Mouse (Mus musculus): Measurements from ENCODE around the gene Ddx49. TPM values are rescaled to one million over a fixed set of nuclear protein-coding genes. Genes with fewer than 3 reads are reported as not detected.

Gene Ddx49
- total RNA-seq, 2 experiments from 2014 or later: 65.7 to 69.9 TPM

DNA sequence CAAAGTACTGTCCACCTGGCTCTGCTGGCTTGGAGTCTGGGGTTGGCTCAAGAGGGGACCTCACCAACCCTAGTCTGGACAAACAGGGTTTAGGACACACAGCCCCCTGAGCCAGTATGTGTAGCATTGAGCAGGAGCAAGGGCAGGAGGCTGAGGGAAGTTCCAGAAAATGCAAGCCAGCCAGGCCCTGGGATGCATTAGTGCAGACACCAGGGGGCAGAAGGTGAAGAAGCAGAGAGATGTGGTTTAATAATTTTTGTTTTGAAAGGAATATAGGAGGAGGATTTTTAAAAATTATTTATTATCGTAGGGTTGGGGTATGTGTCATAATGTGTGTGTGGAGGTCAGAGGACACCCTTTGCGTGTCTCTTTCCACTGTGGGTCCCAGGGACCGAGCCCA, 21.4 kb upstream of the Ddx49 start:
- no peak for DNase-seq
- intact Hi-C loops (cut with DNase I): no loop called here

DNA sequence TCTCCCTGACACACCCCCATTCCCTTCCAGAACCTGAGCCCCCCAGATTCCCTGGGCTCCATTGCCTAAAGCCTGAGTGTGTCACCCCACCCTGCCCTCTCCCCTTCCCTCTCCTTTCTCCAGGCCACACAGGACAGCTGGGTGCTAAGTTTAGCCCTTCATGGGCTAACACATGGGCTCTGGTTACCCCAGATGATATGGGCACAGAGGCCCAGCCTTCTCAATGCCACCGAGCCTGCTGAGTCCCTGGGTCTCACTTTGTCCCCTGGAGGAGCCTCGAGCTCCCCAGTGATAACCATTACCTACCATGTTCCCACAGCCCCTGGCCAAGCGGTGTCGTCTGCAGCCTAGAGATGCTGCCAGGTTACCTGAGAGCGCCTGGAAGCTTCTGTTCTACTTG, 15.6 kb upstream of the Ddx49 start:
- DNase-seq: no peak
- intact Hi-C loops (cut with DNase I): no loop called here

DNA sequence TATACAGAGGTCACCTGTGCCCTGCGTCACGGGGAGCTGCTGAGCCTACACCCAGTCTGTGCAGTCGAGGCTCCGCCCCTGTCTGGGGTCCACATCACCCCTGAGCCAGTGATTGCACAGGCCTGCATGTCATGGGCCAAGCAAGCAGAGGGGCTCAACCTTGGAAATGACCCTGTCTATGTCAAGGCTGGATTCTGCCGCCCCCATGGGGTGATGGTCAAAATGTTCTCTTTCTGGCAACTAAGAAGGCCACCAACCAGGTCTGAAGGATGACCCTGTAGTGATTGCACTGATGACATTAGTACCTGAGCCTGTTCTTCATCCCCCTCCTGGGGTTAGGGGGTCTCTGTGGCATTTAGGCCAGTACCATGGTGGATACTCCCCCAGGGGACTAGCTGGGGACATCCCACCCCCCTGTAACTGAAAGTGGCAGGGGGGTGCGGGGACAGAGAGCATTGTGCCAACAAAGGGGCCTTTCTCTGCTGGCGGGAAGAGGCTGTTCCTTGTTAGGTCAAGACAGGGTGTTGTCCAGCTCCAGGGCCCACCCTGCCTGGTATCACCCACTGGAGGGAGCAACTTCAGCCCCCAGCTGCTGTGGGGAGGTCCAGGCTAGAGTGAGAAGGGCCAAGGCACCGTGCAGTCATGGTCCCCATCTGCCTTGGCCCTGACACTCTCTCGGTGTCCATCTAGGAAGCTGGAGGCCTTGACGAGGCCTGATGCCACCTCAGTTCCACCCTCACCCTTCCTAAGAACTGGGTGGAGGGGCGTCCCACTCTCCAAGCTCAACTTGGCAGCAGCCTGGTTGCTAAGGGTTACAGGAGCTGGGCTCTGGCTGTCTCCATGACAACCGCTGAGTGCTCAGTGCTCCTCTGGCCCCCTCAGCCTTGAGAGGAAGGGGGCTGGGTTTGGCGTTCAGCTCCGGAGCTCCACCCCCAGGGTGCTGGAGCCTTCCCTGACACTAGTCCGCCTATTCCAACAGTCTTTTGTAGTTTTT, 14.5 kb upstream of the Ddx49 start:
- peak; percentile 94 for DNase-seq
- intact Hi-C loops (cut with DNase I): no loop called here

DNA sequence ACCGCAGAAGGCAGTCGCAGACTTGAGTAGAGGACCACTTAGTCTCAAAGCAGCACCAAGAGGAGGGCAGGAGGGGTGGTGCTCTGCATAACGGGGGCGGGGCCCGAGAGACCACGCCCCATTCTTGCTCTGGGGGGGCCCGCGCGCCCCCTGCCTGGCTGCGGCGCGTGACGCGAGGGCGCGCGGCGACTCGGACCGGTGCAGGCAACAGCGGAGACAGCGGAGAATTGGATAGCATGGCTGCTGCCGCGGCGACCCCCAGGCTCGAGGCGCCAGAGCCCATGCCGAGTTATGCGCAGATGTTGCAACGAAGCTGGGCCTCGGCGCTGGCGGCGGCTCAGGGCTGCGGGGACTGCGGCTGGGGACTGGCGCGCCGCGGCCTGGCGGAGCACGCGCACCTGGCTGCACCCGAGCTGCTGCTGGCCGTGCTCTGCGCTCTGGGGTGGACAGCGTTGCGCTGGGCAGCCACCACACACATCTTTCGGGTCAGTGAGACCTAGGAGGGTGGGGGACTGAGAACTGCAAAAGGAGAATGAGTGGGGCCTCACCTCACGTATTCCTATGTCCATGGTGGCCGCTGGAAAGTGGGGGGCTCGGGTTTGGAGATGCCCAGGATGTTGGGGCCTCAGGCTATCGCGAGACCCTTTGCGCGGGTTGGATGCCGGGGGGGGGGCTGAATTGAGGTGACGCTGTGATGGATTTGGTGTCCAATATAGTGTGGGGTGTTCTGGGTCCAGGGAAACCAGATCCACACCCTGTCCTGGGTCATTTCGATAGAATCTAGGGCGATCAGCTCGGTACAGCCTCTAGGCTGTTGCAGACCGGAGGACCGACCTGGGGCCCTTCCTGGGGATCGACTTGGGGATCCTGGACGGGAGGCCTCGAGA, 13.6 kb upstream of the Ddx49 start, which contains the start of gene Cers1:
TSS of gene Cers1 (plus strand) at position 152 of the 887 bp plus-strand sequence.
- peak; percentile 75 for DNase-seq
- intact Hi-C loops (cut with DNase I): no loop called here

DNA sequence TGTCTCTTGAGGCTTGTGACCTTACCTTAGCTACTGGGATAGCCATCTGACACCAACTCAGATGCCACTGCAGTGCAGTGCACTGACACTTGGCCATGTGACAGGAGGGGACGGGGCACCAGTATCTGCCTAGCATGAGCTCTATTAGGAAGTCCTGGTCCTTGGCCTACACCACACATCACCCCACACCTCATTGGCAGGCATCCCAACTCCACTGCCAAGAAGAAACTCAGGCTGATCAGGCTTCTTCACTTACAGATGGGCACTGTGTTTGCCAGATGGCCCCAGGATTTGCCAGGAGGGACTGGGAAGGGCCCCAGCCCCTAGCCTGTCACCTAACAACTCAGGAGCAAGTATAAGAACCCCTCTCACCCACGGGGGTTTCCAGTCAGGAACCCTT, 11.1 kb upstream of the Ddx49 start:
- intact Hi-C loops (cut with DNase I): no loop called here
- DNase-seq: peak; percentile 78

DNA sequence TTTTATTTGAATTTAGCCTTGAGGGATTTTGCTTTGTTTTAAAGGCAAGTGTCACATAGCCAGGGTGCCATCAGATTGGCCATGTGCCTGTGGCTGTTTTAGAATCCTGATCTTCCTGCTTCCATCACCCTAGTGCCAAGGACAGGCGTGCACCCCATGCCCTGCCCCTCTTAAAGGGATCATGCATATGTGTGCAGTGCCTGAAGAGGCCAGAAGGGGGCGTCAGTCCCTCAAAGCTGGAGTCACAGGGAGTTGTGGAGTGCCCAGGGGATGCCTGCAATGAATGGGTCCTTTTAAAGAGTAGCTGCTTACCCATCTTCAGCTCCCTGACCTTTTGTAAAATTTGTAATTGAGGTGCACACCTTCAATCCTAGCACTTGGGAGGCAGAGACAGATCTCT, 7.0 kb upstream of the Ddx49 start:
- peak; percentile 51 for DNase-seq
- intact Hi-C loops (cut with DNase I): no loop called here

DNA sequence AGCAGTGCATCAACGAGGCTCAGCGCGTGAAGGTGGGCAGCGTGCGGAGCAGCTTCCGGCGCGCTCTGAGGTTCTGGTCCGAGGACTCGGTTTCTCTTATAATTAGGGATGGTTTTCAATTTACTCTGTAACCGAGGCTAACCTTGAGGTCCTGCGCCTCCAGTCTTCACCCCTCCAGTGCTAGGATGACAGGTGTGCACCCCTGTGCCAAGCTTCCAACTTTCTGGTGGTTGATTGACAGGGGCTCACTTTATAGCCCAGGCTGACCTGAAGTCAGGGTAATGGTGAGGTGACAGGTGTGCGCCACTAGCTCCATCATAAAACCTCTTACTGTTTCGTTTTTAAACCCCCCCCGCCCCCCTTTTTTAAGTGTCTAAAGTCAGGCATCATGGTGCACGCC, 612 bp upstream of the Ddx49 start:
- intact Hi-C loops (cut with DNase I): no loop called here
- DNase-seq: no peak

DNA sequence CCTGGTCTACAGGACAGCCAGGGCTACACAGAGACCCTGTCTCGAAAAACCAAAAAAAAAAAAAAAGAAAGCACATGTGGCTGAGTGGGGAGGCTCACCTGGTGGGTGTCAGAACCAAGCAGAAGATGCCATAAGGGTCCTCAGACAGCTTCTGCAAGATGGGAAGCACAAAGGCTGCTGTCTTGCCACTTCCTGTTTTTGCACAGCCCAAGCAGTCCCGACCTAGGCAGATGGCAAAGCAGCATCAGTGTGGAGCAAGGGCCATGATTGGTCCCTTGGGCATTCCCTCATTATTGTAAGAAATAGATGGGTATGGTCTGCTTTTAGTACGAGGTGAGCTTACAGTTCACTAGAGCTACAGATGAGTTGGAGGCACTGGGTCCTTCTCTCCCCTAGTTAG, 1.4 kb downstream of the Ddx49 start:
- intact Hi-C loops (cut with DNase I): no loop called here

DNA sequence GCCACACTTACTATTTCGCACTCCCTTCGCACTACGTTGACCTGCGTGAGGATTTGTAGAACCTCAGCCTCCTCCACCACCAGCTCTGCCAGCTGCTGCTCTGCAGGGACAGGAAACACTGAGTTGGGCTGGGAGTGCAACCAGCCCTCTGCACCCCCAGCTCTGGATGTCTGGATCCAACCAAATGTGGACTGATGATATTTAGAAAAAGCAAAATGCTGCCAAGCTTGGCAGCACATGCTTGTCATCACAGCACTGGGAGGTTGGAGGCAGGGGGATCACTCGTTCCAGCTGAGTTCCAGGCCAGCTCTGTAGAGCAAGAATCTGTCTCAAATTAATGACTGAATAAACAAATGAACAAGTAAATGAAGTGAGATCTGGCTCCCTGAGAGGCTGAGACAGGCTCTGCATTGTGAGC, 8.3 kb downstream of the Ddx49 start:
- intact Hi-C loops (cut with DNase I): no loop called here
- DNase-seq: no peak

More for the DNA sequence above, 1.4 kb downstream of the Ddx49 start:
- DNase-seq: no peak

DNA sequence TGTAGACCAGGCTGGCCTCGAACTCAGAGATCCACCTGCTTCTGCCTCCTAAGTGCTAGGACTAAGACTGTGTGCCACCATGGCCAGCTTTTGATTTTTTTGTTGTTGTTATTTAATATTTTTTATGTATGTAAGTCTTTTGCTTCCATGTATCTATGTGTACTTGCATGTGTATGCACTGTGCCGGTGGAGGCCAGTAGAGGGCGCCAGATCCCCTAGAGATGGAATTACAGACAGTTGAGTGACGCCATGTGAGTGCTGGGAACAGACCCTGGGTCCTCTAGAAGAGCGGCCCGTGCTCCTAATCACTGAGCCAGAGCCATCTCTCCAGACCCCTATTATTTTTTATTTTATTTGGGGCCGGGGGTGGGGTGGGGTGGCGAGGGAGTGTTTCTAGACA, 15.6 kb downstream of the Ddx49 start:
- no peak for DNase-seq
- intact Hi-C loops (cut with DNase I): no loop called here

DNA sequence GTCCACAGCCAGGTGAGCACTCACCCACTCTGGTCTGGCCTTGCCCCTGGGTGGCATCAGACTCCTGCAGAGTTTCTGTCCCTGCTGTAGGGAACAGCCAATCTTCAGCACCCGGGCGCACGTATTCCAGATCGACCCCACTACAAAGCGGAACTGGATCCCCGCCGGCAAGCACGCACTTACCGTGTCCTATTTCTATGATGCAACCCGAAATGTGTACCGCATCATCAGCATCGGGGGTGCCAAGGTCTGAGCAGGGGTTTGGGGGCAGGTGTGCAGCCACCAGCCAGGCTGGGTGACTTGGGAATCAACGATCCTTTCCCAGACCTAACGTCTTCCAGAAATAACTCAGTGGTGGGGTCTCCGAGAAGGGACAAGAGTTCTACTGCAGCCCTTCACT, 17.0 kb downstream of the Ddx49 start:
- intact Hi-C loops (cut with DNase I): no loop called here
- DNase-seq: no peak

DNA sequence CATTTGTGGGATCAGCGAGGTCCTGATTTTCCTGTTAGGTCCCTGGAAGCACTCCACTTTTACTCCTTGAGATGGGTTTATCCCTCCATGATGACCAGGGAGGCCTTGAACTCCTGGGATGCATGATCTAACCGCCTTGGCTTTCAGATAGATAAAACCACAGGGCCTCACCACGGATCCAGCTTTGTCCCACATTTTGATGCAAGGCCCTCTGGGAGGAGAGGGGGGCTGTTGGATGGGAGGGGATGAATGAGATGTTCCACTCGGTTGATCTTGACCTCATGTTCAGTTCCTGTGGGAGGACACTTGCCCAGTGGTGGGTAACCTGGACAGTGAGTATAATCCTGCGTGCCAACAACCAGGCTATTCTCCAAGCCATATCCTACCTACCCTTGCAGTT, 17.9 kb downstream of the Ddx49 start:
- DNase-seq: no peak
- intact Hi-C loops (cut with DNase I): no loop called here

DNA sequence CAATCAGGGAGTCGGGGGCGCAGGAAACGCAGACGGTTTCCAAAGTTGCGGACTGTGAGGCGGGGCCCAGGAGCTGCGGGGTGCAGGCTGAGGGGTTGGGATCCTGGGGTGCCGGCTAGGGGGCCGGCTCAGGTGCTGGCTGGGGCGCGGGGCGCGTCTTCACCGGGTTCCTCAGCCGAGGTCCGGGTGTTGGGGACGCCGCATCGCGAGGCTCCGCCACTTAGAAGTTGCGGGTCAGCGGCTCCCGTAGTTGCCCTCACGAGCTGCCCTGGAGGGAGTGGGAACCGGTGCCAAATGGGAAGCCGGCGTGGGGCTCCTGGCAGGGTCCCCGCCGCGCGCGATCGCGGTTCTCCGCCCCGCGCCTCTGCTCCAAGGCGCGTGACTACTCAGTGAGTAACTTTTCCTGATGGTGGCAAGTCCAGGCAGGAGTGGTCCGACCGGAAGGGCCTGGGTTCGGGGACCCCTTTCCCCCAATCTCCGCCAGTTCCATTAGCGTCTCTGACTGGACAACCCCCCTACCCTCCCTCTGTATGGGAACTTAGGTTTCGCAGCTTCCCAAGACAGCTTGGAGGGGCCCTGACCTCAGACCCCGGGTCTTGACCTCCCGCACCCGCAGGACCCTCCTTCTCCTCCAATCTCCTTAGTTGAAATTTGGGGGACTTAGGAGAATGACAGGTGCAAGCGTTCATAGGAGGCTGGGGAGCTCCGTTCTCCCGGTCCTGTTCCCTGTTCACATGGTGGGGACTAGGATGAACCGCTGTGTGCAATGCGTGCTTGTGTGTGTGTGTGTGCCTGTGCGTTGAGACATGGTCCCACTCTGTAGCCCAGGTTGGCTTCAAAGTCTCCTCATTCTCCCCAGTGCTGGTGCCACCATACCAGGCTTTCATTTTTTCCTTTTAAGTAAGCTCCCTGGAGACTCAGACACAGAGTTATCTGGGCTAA, 18.9 kb downstream of the Ddx49 start:
- intact Hi-C loops (cut with DNase I): no loop called here
- DNase-seq: peak; percentile 37

DNA sequence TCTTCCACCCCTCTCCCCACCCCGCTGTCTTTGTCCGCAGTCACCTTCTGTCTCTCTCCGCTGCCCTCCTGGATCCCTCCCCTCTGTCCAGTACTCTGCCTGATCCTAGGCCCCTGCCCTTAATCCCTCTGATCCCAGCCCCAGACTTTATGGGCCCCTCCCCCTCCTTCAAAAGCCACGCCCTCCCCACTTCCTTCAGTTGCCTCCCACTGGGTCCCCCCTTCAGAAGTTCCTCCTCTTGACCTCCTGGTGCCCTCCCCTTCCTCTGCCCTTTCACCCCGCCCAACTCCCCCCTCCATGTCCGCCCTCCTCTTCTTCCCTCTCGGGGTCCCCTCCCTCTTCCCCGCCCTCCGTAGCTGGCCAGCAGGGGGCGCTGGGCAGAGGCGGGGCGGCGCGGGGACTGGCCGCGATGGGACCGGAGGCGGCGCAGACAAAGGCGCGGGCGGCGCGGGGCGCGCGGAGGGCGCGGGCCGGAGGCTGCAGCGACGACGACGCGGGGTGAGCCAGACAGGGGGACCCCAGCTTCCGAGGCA, 19.6 kb downstream of the Ddx49 start, which contains the start of gene Homer3:
TSS of gene Homer3 (plus strand) at position 225 of the 533 bp plus-strand sequence.
- peak; percentile 87 for DNase-seq
- intact Hi-C loops (cut with DNase I): no loop called here

DNA sequence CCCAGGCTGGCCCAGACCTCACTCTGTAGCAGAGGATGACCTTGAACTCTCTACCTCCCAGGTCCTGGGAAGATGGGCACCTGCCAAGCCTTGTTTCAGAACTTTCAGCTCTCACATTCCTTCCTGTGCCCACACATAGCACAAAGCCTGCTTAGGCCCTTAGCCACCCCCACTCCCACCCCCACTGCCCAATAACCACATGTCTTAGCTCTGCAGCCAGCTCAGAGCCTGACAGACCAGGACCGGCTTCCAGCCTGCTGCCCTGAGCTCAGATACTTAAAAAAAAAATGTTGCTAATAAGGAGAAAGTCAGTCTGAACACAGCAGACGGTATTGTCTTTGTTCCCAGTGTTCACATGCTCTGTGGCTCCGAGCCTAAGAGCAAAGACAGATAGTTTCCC, 21.3 kb downstream of the Ddx49 start:
- intact Hi-C loops (cut with DNase I): no loop called here
- no peak for DNase-seq

DNA sequence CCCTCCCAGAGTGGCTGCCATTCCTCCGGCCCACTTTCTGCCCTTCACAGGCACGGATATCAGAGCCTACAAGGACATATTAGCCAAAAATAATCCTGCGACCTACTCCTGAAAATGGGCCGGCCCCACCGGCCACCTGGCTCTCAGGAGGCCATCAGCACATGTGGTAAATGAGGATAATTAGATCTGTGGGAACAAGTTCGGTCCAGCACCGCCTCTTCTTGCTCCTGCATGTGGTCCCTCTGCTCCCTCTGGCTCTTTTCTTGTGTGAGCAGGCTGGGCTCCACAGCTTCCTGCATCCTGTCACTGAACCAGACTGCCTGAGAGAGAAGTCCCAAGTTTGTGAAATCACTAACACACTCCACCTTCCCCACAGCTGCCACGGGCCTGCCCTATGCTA, 23.0 kb downstream of the Ddx49 start:
- no peak for DNase-seq
- intact Hi-C loops (cut with DNase I): no loop called here

DNA sequence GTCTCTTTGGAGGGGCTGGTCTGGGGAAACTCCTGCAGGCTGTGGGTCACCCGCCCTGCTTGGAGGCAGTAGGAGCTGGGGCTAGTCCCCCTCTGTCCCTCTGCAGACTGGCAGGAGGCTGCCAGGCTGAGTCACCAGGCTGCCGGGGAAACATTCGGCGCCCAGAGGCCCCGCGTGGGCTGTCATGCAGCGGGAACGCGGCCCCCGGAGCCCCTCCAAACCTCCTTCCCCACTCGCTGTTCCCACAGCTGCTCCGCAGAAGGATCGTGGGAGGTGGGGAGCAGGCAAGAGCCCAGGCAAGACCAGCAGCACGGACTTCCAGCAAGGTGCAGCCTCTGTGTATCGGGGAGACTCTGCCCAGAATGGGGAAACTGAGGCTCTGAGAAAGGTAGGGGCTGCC, 24.1 kb downstream of the Ddx49 start:
- intact Hi-C loops (cut with DNase I): no loop called here
- DNase-seq: no peak

DNA sequence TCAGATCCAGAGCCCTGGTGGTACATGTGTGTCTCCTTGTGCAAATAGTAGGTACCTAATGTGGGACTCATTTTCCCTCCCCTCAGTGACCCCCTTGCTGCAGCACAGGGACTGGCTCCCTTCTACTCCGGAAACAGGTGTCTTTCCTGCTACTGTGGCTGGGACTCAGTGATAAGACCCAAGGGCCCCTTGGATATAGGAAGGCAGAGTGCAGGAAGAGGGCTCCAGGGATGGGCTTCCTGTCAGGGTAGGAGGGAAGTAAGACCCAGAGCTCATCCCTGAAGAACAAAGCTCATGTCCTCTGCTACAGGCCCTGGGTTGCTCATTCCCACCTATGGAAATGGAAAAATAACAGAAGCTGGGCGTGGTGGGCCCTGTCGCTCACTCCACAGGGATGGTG, 25.8 kb downstream of the Ddx49 start:
- no peak for DNase-seq
- intact Hi-C loops (cut with DNase I): no loop called here

DNA sequence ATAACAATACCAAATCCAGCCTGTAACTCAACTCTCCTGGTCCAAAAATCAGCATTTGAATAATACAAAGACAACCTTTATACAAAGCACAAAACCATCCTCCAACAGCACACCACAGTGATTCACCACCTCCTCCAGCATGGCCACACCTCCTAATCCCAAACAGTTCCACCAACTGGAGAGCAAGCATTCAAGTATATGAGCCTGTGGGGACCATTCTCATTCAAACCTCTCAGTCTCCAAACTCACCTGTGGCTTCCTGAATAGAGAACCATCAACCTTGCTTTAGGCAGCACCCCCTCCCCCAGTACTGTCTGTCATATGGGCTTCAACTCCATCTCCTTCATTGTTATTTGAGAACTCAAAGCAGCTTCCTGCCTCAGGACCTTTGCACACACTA, 27.9 kb downstream of the Ddx49 start:
- intact Hi-C loops (cut with DNase I): no loop called here
- no peak for DNase-seq

DNA sequence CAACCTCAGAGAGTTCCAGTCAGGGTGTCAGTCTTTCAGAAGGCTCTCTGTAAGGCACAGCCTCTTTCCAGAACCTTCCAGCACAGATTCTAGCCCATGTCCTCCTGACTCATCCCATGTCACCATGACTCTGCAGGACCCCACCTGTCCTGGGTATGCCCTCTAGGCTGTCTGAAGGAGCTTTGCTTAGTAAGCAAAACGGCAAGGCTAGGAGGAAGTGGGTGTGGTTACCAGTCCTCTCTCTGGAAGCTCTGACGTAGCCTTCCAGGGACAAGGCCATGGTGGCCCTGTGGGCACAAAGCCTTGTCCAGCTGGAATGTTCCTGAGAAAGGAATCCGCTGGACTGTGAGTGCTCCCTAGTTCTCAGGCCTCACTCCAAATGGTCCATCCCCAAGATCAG, 29.3 kb downstream of the Ddx49 start:
- intact Hi-C loops (cut with DNase I): no loop called here
- DNase-seq: no peak
